Mouse (Mus musculus): Measurements from ENCODE around the gene Cldn11.
A peak's percentile ranks its signal among the peaks of the same experiment; 100 is the strongest.
"Not testable (repeated sequence)": the region's sequence is repeated elsewhere in the genome, so short reads cannot be mapped to it uniquely, and the experiment has no call there.

Cldn11 gene

DNA sequence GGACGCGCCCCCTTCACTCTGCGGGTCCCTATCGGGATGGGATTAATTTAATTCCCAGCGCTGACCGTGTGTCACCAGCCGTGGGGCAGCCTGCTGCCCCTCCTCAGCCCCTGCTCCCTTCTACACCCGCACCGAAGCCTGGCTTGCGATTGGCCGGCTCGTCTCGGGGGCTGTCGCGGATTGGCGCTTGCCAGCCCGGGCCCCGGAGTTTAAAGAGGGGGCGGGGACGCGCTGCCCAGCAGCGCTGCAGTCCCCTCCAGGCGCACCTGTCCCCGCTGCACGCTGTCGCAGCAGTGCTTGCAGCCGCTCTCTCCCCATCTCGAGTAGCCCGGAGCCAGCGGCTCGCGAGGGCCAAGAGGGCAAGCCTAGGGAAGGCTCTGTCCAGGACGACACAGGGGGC is at the start of gene Cldn11:
TSS of gene Cldn11 (plus strand) at position 215 of the 400 bp plus-strand sequence.
- DNase-seq, result peak; percentile 40

GRCm38 (mm10) chr3:31100026-31100425 is 49.7 kb upstream of the Cldn11 start:
- no peak for DNase-seq

- DNase-seq, result no peak
These were observed 48.9 kb upstream of the Cldn11 start for GRCm38 (mm10) chr3:31100802-31101201.

DNA sequence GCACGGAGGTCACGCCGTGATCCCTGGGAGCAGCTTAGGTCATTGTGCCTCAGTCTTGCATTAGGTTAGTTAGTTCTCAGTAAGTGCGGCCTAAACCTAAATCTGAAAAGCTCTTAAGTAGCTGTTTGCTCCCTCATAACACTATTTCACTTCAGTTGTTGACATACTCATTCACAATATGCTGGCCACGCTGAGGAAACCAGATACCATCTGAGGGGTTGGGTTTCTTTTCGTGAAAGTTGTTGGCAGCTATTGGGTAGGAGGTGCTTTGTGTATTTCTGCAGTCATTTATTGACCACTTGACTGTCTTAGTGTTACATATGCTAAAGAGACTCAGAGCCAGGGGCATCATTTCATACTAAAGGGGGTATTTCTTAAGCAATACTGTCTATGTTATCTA is 44.8 kb upstream of the Cldn11 start:
- peak; percentile 27 for DNase-seq

DNA sequence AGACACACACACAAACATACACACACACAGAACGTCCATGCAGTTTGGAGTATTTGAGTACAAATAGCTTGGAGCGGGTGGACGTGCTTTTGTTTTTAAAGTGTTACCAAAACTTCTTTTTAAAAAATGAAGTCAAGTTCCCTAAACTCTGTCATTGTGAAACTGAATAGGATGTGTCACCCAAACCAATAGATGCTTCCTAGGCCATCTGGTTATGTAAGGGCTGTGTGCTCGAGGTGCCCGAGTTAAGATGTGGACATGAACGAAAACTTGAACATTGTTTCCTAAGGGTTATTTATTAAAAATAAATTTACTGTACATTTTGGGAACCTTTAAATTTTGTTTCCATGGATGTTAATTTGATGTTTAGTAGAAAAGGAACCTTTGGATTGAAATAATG is 43.1 kb upstream of the Cldn11 start:
- DNase-seq, result no peak

DNA sequence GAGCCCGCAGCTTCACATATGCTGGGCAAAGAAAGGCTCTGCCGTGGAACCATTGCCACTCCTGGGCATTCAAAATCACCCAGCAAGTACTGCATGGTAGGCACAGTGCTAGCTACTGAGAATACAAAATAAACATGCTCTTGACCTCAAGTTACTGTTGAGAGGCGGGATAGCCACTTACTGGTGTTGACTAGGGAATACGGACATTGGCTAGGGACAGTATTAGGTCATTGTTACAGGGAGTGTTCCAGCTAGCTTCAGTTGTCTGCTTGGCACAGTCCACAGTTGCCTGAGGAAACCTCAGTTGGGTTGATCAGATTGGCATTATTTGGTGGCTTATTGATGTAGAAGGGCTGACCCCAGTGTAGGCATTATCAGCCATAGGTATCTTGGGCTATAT is 42.0 kb upstream of the Cldn11 start:
- DNase-seq, result peak; percentile 50

DNA sequence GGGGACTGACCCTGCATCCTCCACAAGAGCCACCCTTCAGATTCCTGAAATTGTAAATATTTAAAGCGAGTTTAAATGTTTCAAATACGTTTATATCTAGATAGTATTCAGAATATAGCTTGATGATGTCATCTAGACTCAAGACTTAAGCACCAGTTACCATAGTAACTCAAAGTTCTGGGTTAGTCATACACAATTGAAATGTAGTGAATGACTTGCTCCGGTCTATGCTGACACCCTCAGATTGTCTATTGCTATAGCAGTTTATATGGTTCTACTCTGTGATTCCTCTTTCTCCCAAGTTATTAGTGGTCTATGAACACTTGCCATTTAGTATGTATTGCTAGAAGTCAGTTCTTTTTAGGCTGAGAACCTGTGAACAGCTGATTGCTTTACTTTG is 40.6 kb upstream of the Cldn11 start:
- DNase-seq, result no peak

GRCm38 (mm10) chr3:31123098-31123497 is 26.6 kb upstream of the Cldn11 start:
- DNase-seq, result no peak

DNA sequence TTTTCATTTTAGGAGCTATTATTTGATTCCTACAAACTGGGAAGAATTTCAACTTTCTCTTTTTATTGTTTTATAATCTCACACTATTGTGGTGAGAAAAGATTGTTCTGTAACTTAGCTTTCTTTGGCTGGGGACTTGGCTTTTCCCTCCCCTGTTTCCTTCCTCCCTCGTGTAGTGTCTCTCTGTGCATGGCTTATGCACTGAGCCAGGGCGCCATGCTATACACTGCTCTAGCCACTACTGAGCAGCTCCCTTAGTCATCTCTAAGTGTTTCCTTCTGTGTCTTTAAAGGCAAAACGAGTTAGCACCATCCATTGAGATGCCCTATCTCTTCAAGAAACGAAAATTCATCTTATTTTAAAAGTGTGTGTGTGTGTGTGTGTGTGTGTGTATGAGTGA is 23.4 kb upstream of the Cldn11 start:
- no peak for DNase-seq

DNA sequence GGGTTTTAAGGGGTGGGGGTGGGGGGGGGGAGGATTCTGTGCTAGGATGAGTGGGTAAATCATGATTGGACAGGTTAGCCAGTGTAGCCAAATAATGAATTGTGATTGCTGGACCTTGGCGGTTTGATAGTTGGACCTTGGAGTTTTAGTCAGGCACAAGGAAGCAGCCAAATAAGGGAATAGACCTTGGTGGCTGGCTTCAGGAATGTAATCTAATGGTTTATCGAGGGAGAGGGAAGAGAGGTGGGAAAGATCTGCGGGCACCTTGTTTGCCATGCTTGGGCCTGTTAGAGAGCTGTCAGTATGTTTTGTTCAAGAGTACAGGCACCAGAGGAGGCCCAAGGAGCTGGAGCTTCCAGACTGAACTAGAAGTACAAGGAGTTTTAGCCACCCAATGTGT is 22.9 kb upstream of the Cldn11 start:
- DNase-seq, result no peak

GRCm38 (mm10) chr3:31129766-31130165 is 20.0 kb upstream of the Cldn11 start:
- DNase-seq, result no peak

- DNase-seq, result peak; percentile 15
These were observed 16.1 kb upstream of the Cldn11 start for GRCm38 (mm10) chr3:31133664-31134063.

DNA sequence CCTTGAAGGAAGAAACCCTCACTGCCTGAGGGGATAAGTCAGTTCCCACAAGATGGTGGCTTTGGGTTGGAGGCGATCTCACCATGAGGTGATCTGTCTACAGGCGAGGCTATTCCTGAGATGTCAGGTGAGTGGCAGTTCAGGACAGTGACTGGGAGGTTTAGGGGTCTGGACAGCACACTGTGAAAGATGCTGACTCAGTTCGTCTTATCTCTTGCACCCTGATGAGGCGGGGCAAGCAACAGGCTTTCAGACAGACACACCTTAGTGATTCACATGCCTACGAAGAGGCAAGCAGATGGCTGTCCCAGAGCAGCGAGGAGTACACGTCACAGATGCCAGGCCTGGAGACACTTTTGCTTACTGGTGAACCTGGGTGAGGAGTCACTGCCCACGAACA is 15.5 kb upstream of the Cldn11 start:
- no peak for DNase-seq

DNA sequence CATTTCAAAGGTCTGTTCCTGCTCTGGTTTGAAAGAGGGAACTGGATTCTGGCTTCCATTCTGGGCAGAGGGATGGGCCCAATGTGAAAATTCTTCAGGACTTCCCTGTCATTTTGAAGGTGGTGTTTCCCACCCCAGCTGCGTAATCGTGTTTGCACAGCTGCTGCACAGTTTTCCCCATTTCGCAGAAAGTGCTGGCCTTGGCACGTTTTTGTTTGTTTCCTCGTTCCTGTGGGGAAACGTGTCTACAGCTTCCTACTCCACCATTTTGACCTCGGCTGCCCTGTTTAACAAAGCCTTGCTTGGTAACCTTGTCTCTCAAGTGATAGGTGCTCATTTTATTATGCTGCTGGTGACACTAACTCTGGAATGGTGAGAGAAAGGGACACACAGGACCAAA is 15.0 kb upstream of the Cldn11 start:
- DNase-seq, result no peak

DNA sequence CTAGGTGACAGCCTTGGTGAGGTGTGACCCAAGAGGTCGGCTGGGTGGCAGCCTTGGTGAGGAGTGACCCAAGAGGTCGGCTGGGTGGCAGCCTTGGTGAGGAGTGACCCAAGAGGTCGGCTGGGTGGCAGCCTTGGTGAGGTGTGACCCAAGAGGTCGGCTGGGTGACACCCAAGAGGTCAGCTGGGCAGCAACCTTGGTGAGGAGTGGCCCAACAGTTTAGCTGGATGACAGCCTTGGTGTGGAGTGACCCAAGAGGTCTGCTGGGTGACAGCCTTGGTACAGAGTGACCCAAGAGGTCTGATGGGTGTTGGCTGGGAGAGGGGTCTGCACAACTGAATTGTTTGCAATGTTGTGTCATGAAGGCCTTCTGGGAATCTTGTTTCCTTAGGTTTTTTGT is 13.1 kb upstream of the Cldn11 start:
- DNase-seq, result not testable (repeated sequence)

DNA sequence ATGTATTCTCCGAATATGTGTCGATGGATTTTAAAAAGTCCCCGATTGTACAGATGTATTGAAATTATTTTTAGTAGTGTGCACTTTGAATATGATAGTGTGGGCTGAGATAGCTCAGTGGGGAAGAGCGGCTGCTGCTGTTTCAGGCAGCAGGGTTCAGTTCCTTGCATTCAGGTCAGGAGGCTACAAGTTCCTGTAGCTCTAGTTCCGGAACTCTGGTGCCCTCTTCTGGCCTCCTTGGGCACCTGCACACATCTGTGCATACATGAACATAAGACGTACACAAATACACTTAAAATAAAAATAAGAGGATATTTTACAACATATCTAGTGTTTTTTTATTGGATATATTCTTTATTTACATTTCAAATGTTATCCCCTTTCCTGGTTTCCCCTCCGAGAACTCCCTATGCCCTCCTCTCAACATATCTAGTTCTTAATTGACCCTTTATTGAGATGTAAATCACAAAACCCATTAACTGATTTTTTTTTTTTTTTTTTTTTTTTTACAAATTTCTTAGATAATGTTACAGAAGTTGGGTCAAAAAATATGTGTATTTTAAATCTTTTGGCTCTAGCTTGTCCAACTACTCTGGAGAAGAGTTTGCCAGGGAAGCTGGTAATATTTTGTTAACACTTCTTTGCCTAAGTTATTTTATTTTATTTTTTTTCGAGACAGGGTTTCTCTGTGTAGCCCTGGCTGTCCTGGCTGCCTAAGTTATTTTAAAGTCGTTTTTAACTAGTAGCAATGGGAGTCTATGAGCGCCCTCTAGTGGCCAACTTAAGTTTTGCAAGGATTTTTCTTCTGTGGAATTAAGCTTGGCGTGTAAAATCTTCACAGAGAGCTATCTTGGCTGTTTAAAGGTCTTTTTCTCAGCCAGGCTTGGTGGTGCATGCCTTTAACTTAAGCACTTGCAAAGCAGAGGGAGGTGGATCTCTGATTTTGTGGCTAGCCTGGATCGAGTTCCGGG is 11.0 kb upstream of the Cldn11 start:
- DNase-seq, result peak; percentile 84

- DNase-seq, result no peak
These were observed 8.1 kb upstream of the Cldn11 start for GRCm38 (mm10) chr3:31141621-31142020.

GRCm38 (mm10) chr3:31145222-31145621 is 4.5 kb upstream of the Cldn11 start:
- not testable (repeated sequence) for DNase-seq

- peak; percentile 85 for DNase-seq
These were observed 4.0 kb upstream of the Cldn11 start for GRCm38 (mm10) chr3:31145641-31146290.

DNA sequence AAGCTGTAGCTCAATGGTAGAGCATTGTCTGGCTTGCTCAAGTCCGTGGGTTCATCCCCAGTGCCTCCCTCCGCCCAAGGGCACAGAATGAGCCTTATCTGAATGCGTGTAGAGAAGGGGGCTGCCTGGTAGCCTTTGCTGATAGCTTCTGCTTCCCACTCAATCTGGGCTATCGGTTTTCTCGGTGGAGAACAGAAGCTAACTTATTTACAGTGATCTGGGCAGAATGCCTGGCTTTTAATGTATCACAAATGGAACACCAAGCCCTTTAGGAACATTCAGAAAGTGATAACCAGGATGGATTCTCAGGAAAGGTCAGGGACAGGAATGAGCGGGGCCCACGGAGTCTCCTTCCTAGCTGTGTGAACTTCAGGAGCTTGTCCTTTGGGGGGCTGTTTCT is 1.1 kb upstream of the Cldn11 start:
- DNase-seq, result no peak

DNA sequence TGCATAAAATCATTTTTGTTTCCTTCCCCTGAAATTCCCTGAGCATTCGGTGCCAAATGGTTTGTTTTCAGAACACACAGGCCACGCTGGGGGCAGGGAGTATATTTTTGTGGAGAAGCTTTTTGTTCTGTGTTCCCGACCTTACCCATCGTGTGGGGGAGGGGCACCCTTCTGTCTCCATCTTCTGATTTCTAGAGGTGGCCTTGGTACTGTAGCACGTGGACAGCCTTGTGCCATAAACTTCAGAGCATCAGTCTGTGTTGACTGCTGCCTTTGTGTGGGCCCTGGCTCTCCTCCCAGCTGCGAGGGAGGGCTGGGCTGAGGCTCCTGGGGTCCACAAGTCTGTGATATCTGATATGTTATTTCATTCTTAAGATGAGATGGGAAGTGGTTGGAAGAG is 2.4 kb downstream of the Cldn11 start:
- DNase-seq, result no peak

DNA sequence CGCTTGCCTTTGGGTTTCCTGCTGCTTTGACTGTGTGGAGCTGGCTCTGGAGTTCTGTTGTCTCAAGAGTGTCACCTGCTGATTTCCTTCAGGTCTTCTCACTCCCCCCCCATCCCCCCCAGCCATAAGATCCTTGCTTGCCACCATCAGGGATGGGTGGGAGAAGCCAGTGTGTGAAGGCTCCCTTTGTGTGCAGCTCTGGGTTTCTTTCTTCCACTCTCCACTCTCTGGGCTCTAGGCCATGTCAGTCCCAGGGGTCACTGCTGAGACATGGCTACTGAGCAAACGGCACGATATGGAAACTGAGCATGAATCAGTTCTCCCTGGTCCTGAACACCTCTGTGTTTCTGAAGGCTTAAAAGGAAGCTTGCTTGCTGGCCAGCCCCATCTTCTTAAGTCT is 6.4 kb downstream of the Cldn11 start:
- no peak for DNase-seq

GRCm38 (mm10) chr3:31157776-31158175 is 8.1 kb downstream of the Cldn11 start:
- peak; percentile 21 for DNase-seq

DNA sequence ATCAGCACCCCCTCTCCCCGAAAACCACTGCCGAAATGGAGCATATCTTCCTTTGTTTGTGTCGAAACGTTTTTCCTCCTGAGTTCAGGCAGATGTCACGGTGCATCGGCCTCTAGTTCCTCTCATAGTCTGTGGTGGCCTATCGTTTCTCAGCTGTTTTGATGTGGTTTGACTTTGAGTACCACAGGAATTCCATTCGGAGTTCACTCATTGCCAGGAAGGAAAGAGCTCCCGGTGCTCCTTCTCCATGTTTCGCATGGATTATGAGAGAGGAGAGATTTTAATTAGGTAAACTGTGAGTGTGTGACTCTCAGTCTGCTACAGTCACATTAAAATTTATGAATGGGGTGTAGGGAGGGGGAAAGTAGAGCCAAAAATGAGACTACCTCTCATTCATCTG is 10.3 kb downstream of the Cldn11 start:
- DNase-seq, result no peak
